Mouse (Mus musculus) heart, postnatal 10 days (tissue): ENCODE measurements around the gene Fbxo28. TPM values are rescaled to one million over a fixed set of nuclear protein-coding genes. Genes with fewer than 3 reads are reported as not detected.

Experiments
- DNase-seq, 2 experiments: peaks; one replicate each; pipeline ENCODE4 v3.0.0; 2021
- intact Hi-C: fragments of 180-260 bp; cut with DNase I; formaldehyde crosslinking; loops from one replicate; pipeline ENCODE4 v1.15.1; 2025
- total RNA-seq, 2 experiments: library from RNA; stranded (reverse); gene quantifications; 2 replicates each; pipeline ENCODE4 v1.2.3; 2021

Gene Fbxo28
- total RNA-seq, result 10 to 100 TPM; 23.5 to 26.1 TPM

DNA sequence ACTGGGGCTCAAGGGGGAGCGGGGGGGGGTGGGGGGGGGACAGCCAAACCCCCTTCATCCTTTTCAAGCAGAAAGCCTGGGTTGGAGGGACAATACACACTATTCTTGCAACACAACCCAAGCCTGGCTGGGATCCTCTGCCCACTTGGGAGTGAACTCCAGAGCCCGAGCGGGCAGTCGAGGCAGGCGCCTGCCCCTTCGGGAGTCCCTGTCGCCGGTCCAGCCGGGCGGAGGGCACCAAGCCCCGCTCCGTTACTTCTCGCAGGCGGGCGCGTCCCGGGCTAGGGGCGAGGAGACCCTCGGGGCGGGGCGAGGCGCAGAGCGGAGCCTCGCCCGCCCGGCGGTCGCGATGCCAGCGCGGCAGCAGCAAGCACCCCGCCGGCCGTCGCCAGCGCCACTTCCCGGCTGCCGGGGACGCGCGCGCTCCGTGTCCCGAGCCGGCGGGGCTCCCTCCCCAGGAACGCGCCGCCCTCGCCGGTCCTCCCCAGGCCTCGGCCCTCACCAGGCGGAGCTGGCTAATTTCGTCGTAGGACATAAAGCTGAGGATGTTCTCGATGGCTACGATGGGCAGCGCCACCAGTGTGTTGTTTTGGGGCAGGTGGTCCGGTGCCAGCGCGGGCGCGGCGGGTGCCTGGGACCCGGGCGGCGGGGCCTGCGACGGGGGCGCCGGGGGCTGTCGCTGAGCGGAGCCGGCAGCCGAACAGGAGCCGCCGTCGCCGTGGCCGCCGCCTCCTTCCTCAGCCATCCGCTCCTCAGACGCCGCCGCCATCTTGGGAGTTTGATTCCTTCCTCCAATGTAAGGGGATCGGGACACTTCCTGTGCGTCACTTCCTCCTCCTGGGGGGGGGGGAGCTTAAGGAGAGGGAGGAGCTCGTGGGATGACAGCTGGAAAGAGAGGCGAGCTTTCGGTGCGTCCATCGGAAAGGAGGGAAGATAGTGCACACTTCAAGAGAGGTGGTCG lies at the start of gene Fbxo28:
Fbxo28 (minus strand) TSS at position 809 of the 961 bp plus-strand sequence.
- DNase-seq, result peak; percentile 90 to 92
- intact Hi-C loops, result loop anchor here (2.0 kb wide), 2 partner anchors 58 to 68 kb away; partner anchors contain the start of genes Degs1 and Trp53bp2

DNA sequence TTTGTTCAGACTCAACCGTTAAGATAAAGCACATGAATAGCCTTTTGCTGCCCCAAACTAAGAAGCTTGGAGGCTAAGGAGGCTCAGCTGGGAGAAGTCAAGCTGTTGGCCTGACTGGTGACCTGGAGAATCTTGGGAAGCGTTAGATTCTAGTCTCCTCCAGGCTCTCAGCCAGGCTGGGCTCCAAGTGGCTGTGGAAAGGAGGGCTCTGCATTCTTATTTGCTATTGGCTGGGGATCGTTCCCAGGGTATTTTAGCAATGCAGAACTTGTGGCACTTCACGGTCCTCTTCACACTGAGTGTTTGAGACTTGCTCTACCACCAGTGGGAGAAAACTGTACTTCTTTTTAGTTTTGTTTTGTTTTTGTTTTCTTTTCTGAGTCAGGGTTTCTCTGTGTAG lies 47.3 kb upstream of the Fbxo28 start:
- intact Hi-C loops, result no loop called here
- peak; percentile 29 to 39 for DNase-seq

DNA sequence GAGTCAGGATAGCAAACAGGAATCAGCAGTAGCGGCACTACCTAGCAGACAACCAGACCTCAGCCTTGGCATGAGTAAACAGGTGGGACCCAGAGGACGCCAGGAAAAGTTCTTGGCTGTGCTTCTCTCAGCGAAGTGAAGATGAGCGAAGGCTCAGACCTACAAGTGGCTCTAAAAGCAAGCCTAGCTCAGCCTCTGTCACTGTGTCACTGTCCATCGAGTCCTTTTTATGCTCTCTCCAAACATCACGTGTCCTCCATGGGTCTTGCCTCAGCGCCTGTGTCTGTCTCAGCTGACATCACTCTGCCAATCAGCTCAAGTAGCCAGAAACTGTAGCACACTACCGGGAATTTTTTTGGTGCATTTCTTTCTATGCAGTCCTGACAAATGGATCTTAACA lies 45.0 kb upstream of the Fbxo28 start:
- intact Hi-C loops, result no loop called here
- no peak for DNase-seq

DNA sequence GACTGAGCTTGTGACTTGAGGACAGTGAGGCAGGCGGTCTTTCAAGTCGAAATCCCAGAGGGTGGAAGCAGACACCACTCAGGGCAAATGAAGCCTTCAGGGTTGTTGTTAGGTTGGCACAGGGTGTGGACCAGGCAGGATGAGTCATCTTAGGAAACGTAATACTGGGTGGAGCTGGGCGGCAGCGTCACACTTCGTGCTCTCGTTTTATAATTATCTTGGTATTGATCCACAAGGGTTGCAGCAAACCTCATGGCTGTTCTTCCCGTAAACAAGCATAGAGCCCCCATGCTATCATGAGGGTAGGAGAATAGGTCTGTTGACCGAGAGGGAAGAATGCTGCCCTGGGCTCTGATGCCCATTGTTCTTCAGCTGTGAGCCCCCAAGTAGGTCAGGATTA lies 41.7 kb upstream of the Fbxo28 start:
- intact Hi-C loops, result no loop called here
- no peak for DNase-seq

DNA sequence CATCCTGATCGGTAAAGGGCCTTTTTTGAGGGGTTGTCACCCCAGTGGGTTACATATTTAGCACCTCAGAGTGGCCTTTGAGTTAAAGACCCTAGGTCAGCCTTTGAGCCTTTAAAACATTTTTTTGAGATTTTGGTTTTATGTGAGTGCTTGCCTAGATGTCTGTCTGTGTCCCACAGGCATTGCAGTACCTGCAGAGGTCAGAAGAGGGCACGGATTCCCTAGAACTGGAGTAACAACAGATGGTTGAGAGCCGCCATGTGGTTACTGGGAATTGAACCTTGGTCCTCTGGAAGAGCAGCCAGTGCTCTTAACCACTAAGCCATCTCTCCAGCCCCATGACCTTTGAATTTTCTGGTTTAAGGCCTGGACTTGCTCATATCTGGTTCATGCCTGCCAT lies 39.9 kb upstream of the Fbxo28 start:
- intact Hi-C loops, result no loop called here
- no peak for DNase-seq

DNA sequence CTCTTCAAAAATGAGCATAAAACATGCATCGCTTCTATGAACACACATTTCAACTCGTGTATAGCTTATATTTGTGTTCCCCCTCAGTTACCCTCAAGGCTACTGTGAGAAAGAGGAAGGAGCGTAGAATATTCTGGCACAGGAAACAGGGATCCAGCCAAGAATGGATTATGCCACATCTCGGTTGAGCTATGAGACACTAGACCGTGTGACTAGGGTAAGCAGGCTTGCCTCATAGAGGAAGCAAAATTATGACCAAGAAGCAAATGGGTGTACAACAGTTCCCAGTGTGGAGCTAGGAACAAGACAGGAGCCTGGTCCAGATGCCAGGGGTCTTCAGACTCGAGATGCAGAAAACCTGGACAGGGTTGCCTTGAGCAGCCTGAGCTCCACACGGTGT lies 39.3 kb upstream of the Fbxo28 start:
- intact Hi-C loops, result no loop called here
- no peak for DNase-seq

DNA sequence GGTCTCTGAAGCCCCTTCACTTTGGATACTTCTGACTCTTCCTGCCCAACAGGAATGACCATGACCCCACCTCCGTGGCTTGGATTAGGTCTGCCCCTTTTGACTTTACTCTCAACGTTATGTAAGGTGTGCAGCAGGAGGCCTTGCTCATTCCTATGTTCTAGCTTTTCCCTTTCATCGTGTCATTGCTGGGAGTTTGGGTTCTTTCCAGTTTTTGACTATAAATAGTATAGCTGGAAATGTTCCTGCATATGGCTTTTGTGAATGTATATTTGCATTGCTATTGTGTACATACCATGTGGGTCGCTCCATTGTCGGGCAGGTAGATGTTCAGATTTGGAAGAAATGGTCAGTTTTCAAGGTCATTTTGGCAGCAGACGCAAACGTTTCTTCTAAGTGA lies 37.4 kb upstream of the Fbxo28 start:
- DNase-seq, result no peak
- intact Hi-C loops, result no loop called here

DNA sequence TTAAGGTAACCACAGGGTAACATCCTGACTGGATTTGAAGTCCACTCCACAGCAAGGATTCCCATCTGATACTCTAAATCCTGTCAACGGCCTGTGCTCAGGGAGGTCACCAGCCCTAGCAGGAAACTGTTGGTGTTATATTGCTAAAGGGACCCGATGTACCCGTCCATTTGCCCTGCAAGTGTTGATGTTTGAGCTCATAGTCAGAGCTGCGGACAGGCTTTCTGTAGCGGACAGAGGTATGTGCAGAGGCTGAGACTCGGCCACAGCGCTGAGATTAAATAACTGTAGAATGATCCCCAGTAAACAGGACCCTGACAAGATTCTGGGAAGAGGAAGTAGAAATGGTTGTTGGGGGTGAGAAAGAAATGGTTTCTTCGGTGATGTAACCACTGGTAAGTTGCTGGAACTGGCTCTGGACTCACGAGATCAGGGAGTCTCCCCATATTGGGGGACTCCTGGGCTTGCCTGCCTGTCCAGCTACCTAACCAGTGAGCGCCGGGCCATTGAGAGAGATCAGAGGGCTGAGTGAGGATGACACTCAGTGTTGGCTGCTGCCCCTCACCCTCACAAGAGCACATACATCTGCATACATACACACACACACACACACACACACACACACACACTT lies 36.9 kb upstream of the Fbxo28 start:
- intact Hi-C loops, result no loop called here
- DNase-seq, result no peak

DNA sequence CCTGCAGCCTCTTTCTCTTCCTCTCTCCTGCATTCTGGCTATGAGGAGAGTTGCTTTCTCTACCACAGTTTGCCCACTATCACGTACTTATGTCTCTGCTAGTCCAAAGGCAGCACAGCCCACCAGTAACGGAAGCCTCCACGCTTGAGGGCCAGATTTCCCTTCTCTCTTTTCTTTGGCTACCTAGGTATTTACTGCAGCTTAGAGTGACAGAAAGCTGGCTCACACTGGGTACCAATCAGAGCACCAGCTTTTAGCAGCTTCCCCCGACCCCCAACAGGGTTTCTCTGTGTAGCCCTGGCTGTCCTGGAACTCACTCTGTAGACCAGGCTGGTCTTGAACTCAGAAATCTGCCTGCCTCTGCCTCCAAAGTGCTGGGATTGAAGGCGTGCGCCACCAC lies 36.1 kb upstream of the Fbxo28 start:
- DNase-seq, result no peak
- intact Hi-C loops, result no loop called here

DNA sequence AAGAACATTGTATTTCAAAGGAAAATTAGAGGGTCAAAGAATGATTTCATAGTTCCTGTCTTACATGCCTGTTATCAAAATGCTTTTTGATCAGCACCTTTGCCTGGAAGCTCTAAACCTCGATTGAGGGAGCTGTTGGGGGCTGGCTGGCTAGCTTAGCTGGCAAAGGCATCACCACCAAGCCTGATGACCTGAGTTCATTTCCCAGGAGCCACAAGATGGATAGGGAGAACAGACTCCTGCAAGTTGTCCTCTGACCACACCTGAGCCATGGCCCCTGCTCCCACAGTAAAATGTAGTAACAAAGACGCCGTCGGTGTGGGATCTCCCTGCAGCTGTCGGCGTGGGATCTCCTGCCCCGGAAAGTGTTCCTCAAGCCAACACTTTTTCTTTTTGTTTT lies 35.4 kb upstream of the Fbxo28 start:
- no peak for DNase-seq
- intact Hi-C loops, result loop anchor here (1.0 kb wide), 2 partner anchors 112 to 162 kb away; no protein-coding TSS in a partner anchor

DNA sequence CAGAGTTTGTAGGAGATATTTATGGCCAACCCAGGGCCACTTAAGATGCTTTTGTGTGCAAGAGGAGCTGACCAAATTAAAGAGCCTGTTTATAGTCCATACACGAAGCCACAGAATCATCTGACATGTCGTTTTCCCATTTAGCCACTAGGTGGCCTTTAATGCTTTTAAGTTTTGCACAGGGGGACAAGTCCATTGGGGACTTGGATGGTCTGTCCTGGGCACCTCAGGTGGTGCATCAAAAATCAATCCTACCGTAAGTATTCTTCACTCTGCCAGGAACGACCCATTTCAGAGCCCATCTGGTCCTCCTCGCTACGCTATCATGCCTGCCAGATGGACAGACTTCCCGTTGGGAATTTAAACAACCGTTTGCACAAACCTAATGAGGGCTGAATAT lies 34.8 kb upstream of the Fbxo28 start:
- intact Hi-C loops, result loop anchor here (1.0 kb wide), 2 partner anchors 113 to 163 kb away; no protein-coding TSS in a partner anchor
- DNase-seq, result peak; percentile 37 to 59

DNA sequence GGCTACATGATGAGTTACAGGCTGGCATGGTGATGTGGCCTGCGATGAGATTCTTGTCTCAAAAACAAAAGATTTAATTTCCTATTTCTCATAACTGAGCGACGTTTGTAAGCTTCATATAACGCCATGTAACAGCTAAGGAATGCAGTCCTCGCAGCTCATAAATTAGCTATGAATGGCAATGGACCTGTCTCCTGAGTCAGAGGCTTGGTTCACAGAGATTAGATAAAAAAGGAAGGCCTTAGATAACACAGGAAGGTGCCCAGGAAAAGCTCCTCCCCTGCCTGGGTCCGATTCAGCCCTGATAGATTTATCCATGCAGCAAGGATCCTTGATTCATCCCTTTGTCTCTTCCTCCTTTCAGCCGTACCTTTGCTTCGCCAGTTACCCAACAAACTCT lies 30.5 kb upstream of the Fbxo28 start:
- intact Hi-C loops, result no loop called here
- no peak for DNase-seq

DNA sequence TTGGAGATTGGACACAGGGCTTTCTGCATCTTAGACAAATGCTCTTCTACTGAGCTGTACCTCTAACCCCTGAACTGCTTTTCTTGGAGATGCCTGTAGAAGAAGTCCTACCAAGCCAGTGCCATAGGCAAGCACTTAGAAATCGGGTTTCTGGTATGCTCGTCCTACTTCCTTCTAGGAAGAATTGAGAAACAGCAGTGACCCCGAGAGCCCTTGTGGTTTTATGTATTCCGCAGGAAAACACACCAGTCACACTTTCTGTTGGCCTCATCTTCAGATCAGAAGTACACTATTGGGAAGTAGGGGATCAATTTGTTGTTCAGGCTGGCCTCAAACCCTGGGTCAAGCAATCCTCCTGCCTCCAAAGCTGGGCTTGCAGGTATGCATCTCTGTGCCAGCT lies 28.0 kb upstream of the Fbxo28 start:
- DNase-seq, result no peak
- intact Hi-C loops, result no loop called here

DNA sequence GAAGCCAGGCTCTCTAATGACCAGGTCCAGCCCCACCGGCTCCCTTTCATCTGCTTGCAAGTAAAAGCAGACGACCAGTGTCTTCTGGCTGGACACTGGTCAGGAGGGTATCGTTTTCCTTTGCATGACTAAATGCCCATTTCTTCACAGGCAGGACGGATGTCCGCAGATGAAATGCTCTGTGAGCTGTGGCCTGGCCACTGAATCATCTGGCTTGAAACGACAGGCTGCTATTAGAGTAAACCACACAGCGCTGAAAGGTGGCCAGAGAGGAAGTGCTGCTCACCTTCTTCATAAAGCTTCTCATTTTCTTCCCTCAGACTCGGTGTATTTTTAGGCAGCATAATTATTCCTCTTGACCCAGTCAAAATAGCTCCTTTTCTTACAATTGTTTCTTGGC lies 27.4 kb upstream of the Fbxo28 start:
- no peak for DNase-seq
- intact Hi-C loops, result no loop called here

DNA sequence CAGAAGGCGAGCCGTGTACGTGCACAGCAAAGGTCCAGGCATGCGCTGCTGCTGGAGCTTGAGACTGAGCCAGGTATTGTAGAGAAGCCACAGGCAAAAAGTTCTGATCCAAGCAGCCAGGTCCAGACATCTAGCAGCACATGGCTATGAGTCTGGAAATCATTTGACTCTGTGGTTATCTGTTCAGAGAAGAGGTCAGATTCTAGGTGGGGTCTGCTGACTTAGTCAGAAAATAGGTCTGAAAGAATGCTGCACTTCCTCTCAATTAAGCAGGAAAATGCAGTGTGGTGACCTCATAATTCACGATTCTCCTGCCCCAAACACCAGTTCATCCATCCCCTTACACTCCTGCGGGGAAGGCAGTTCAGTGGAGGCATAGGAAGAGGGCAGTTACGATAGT lies 26.9 kb upstream of the Fbxo28 start:
- intact Hi-C loops, result no loop called here

DNA sequence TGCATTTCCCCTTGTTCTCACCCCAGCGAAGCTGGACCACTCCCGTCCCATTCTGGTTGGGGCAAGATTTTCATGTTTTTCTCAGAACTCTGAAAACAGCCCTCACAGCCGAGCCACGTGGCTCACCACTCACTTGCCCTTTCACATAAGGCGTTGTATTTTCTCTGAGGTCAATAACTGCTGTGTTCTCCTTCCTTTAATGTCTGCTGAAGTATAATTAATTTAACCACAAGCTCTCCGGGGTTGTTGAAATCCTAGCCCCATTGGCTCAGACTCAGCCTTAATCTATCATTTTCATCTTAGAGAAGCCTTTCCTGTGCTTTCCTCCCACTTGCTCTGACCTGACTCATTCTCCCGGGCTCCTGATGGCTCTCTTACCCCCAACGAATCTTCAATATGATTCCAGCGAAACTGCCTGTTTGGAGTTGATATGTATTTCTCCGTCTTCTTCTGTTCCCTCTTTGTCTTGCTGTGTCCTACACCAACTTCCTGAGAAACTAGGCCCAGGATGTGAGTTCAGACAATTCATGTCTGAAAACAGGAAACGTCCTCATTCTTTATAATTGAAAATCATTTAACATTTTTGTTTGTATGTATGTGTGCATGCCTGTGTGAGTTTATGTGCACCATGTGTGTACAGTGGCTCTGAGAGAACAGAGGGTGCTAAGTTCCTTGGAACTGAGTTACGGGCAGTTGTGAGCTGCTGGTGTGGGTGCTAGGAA lies 22.4 kb upstream of the Fbxo28 start:
- no peak for DNase-seq
- intact Hi-C loops, result no loop called here

More for the DNA sequence above, 26.9 kb upstream of the Fbxo28 start:
- DNase-seq, result no peak

DNA sequence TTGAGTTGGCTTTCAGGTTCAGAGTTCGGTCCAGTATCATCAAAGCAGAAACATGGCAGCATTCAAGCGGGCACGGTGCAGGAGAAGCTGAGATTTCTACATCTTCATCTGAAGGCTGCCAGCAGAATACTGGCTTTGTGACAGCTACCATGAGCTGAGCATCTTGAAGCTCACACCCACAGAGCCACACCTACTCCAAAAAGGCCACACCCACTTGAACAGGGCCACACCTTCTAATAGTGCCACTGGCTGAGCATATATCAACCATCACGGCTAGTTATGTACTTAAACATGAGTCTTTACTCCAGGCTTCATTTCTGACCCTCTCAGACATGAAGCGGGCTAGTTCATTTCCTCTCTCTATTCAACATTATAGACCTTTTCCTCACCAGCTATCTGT lies 21.3 kb upstream of the Fbxo28 start:
- no peak for DNase-seq
- intact Hi-C loops, result no loop called here

DNA sequence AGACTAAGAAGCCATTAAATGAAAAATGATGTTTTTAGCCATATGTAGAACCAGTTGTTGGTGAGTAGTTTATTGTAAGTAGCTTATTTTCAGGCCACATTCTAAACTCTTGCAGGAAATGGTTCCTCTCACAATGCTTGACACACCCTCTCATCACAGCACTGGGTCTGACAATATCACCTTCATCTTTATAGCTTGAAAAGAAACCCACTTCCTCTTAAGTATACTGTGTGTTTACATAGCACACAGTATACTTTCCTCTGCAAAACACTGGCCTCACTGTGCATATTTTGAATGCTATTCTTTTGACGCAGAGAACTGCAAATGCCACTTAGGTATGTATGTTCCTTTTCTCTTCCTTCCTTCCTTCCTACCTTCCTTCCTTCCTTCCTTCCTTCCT lies 16.7 kb upstream of the Fbxo28 start:
- intact Hi-C loops, result no loop called here

DNA sequence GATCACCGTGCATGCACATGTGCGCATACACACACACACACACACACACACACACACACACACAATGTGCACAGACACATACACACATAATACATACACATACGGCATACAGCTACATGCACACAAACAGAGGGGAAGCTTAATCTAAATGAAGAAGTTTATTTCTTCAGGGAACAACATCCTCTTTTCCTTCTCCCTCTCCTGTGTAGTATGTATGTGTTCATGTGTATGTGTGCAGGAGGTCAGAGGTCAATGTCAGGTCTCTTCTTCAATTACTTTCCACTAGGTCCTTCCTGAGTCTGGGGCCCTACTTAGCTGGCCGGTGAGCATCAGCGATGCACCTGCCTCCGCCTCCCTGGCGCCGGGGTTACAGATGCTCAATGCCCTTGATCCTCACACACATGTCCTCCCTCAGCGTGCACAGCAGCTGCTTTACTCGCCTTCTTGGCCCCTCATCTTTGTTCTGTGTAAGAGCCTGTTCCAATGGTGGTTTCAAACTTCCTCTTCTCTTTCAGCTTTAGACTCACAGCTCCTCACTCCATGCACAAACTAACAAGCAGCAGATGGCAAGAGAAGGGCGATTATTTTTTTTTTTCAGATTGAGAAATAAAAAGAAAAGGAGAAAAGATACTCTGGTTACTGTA lies 13.2 kb upstream of the Fbxo28 start:
- intact Hi-C loops, result no loop called here
- no peak for DNase-seq

More for the DNA sequence above, 16.7 kb upstream of the Fbxo28 start:
- no peak for DNase-seq

DNA sequence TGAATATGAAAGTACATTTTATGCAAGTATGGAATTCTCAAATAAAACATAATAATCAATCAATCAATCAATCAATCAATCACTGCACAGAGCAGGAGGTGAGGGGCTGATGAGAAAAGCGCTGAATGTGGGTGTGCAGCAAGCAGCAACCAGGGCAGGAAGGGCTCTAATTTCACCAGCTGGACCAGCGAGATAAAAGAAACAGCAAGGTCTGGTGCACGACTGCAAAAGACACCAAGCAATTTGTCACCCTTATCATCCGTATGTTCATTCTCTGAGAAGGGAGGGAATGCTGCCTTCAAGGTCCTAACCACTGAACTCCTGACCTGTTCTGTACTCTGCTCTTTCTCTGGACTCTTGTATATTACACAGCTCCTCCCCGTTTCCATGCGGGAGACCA lies 8.1 kb upstream of the Fbxo28 start:
- DNase-seq, result no peak
- intact Hi-C loops, result no loop called here

DNA sequence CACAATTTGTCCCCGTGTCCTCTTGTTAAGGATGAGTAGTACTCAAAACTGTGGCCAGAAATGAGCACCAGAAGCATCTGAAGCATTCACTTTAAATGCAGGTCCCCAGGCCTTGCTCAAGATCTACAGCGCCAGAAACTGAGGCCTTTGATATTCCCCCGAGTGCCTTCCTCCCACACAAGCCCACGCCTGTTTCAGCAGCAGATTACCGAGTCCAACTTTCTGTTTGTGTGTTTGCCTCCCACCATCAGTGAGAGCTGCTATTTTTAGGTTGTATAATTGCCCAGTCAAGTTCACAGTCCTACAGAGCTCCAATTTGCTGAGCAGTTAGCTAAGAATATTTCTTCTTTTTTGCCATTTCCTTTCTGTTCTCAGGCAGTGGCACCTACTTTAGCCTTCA lies 5.1 kb upstream of the Fbxo28 start:
- peak; percentile 15 to 19 for DNase-seq
- intact Hi-C loops, result no loop called here
